Mouse (Mus musculus): ENCODE measurements around the gene Tulp1. TPM values are rescaled to one million over a fixed set of nuclear protein-coding genes. Genes with fewer than 3 reads are reported as not detected.
"Not testable (repeated sequence)": the region's sequence is repeated elsewhere in the genome, so short reads cannot be mapped to it uniquely, and the experiment has no call there.

Gene Tulp1
- total RNA-seq, 2 experiments from 2014 or later, result 0.33 to 1.00 TPM

DNA sequence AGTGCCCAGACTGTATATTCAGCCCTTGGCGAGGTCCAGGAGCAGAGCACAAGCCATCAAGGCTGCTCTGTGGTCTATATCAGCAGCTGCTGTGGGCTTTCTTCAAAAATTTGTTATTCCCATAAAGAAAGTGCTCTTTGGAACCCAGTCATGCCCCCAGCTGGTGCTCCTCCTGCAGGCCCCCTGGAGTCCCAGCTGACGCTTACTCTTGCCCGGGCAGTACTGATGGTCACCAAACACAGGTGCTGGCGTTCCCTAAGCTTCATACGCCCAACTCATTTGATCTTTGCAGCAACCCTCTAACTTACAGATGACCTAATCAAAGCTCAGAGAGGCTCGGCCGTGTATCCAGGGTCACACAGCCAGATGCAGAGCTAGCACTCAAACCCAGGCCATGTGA lies 27.5 kb downstream of the Tulp1 start:
- DNase-seq, result no peak

DNA sequence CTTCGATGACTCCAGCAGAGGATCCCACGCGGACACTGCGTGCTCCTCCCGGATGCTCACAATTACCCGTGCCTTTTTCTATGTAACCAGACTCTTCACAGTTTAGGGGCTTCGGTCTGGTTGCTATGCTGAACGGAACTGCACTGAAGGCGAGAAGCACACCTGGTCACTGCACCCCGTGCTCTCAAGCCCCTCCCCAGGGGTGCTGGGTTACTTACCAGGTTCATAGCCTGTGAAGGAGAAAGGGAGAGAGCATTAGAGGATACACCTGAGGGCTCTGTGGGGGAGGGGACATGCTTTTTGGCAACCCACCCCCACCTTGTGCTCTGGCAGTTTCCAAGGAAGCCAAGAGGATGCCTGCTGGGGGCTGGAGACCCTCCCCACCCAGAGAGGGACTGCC lies 29.8 kb downstream of the Tulp1 start:
- no peak for DNase-seq

DNA sequence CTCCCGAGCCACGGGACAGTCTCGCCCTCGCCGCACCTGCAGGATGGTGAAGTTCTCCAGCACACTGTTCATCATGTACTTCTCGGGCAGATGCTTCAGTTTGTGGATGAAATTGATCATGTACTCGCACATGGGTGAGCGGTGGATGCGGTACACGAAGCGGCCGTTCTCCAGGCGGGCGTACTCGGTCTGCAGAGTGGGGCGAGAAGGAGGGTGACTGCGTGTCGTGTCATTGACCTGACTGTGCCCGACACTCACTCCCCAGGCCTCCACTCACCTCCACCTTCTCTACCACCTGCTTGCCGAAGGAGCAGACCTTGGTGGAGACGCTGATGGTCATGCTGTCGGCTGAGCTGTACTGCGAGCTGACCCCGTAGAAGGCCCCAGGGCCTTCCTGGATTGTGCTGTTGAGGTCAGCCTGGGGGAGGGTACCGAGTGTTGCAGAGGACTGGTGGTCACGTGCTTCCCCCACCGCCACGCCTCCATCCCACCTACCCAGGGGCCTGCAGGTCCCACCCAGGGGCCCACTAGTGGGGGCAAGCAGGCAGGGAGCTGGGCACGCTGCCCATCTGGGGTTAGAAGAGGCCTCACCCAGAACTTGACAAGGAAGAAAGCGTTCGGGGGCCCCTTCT lies 32.0 kb downstream of the Tulp1 start:
- no peak for DNase-seq

- DNase-seq, result no peak
These were observed 32.7 kb downstream of the Tulp1 start for GRCm38 (mm10) chr17:28332113-28332914.

DNA sequence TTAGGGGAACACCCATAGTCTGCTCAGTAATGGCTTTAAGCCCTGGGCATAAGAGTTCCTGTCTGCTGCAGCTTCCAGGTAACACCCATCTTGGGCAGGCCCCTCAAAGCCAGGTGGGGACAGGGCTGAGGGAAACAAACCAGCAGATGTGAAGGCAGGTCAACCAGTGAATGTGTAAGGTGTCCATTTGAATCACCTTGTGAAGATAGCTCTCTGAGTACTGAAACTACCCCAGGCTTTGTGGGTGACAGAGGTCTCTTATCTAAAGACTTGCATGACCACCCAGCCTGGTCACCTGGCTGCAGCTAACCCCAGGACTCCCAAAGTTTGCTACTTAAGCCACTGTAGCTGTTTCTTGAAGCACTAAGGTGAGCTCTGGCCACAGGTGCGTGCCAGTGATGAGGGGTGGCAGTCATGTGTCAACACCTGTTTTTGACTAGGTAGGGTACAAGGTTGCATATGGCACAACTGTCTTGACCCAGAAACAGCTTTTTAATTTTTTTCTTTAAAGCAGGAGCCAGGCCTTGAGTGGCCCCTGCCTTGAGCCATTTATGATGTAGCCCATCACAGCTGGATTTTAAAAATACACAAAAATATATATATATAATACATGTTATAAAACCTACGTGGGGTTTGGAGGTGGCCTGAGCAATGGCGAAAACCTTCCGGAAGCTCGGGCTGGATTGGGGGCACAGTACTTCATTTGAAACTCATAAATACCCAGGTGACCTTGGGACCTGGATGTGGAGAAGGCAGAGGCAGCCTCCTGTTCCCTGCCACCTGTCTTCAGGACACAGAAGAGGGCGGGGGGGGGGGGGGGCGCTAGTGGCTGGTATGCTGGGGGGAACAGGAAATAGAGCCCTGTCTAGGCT lies 33.5 kb downstream of the Tulp1 start:
- no peak for DNase-seq

DNA sequence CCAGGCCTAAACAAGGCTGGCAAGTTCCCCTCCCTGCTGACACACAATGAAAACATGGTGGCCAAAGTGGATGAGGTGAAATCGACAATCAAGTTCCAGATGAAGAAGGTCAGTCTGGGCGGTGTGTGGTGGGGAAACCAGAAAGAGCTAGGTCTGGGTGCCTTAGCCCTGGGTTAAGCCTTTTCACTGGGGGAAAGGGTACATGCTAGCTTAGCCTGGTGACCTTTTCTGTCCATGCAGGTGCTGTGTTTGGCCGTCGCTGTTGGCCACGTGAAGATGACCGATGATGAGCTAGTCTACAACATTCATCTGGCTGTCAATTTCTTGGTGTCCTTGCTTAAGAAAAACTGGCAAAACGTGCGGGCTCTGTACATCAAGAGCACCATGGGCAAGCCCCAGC lies 34.4 kb downstream of the Tulp1 start:
- not testable (repeated sequence) for DNase-seq

- no peak for DNase-seq
These were observed 34.8 kb downstream of the Tulp1 start for GRCm38 (mm10) chr17:28330232-28330546.

DNA sequence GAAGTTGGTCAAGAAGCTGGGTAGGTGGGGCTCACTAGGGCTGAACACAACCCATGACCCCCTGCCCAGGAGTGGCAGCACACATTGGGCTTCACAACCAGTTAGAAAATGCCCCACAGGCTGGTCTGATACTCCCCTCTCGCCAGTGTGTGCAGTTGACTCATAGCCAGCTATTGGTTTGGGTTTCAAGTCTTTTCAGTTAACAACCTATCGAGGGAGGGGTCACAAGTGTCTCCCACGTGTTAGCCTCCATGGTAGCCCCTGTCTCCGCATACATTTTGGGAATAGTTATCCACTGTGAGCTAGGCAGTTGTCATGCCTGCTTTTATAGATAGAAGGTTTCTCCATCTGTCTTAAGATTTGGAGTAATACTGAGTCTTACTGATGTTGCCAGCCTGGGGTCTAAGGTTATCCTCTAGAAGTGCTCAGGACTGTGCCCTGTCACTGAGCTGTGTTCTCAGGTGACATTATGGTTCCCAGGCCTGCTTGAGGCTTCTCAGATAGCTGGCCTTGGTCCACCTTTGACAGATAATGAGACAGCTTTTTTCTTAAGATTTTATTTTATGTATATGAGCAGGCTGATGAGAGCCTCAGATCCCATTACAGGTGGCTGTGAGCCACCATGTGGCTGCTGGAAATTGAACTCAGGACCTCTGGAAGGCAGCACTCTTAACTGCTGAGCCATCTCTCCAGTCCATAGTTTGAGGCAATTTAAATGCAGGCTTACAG lies 35.4 kb downstream of the Tulp1 start:
- no peak for DNase-seq

- peak; percentile 55 for DNase-seq
These were observed 36.1 kb downstream of the Tulp1 start for GRCm38 (mm10) chr17:28328946-28329345.

DNA sequence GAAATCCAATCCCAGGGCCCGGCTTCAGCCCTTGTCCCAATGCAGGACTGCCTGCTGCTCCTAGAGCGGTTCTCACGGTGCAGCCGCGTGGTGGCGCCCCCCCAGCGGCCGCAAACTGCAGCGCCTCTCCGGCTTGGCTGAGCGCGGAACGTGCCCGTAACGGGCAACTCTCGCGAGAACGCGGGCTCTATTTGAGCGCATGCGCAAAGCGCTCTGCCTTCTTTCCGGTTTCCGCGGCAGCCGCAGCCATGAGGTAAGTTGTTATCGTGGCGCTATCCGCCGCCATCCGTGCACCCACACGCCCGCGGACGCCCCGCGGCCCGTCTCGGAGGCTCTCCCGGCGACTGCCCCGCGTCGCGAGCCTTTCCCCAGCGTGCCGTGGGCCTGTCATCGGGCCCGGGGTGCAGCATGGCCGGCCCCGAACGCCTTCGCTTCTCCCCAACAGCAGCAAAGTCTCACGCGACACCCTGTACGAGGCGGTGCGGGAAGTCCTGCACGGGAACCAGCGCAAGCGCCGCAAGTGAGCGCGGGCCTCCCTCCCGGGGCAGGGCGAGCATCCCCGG lies 36.6 kb downstream of the Tulp1 start, which contains the start of gene Rpl10a:
TSS of gene Rpl10a (plus strand) at position 106 of the 563 bp plus-strand sequence.
- DNase-seq, result peak; percentile 98

- peak; percentile 65 for DNase-seq
These were observed 37.2 kb downstream of the Tulp1 start for GRCm38 (mm10) chr17:28327673-28328325.

GRCm38 (mm10) chr17:28326951-28327350 lies 38.1 kb downstream of the Tulp1 start:
- no peak for DNase-seq

GRCm38 (mm10) chr17:28325751-28326150 lies 39.3 kb downstream of the Tulp1 start:
- no peak for DNase-seq

- not testable (repeated sequence) for DNase-seq
These were observed 40.6 kb downstream of the Tulp1 start for GRCm38 (mm10) chr17:28324416-28324815.

DNA sequence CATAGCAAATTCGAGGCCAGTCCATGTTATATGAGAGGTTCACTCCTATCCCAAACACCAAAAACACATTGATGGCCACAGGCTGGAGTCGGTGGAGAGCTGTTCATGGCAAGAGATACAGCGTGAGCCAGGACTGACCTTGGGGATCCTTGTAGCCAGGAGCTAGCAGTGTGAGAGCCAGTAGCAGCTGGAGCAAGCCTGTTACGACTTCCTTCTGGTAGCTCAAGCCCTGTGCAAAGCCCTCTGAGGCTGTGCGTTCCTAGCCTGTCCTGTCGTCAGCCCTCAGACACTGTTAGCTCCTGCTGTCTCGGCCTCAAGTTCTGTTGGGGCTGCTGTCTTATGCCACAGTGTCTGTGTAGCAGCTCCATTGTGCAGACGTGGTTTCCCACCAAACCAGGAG lies 41.2 kb downstream of the Tulp1 start:
- peak; percentile 40 for DNase-seq

- DNase-seq, result no peak
These were observed 43.3 kb downstream of the Tulp1 start for GRCm38 (mm10) chr17:28321700-28322099.

DNA sequence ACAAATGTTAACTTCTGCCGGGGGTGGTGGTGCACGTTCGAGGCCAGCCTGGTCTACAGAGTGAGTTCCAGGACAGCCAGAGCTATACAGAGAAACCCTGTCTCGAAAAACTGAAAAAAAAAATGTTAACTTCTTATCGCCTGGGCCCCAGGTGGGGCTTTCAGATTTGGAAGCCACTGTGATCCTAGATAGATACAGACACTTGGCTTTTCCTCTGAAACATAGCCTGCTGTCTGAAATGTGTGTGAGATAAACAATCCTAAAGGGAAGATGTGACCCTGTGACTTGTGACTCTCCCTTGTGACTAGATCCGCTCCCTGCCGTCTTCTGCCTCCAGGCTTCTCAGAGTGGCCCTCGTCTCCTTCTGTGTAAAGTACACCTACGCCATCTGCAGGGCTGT lies 47.3 kb downstream of the Tulp1 start:
- no peak for DNase-seq

DNA sequence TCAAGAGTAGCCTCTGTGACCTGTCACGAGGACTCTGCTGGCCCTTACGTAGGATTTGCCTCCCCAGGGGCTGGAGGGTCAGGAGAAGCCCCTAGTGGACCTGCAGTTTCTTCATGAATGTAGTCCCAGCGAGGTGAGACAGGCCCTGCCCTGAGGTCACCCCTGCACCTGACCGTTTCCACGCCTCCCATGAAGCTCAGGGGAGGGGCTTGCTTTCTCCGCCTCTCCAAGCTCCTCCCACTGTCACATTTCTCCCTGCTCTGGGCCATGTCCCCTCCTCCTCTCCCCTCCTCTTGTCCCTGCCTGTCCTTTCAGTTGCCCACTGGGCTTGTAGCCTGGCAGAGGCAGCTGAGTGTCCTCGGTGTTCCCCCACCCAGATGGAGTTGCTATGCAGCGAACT lies 47.9 kb downstream of the Tulp1 start:
- DNase-seq, result no peak

- DNase-seq, result no peak
These were observed 48.5 kb downstream of the Tulp1 start for GRCm38 (mm10) chr17:28316476-28316875.

DNA sequence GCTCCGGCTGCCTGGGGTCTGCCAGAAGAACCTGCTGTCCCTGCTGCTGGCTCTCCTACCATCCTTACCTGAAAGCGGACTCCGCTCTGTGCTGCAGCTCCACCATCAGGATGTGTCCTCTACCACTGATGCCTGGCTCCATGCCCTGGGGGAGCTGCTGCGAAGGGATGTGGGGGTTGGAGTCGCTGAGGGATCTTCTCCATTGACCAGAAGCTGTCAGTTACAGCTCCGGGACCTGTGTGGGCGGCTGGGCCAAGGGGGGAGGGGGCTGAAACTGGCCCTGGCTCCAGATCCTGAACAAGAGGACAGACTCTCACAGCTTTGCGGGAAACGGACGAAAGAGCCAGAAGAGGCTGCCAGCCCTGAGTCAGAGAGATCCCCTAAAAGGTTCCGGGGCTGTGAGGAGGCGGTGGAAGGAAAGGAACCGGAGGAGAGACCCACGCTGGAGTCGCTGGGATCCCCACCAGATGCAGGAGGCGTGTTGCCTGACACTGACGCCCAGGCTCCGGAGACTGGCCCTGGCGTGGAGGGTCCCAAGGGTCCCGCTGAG lies 49.3 kb downstream of the Tulp1 start:
- no peak for DNase-seq

- no peak for DNase-seq
These were observed 51.2 kb downstream of the Tulp1 start for GRCm38 (mm10) chr17:28313880-28314225.
